Mouse (Mus musculus): ENCODE measurements around the gene Atxn10. TPM values are rescaled to one million over a fixed set of nuclear protein-coding genes. Genes with fewer than 3 reads are reported as not detected.
"Not testable (repeated sequence)": the region's sequence is repeated elsewhere in the genome, so short reads cannot be mapped to it uniquely, and the experiment has no call there.

Gene Atxn10
- polyA plus RNA-seq, 1 experiment from 2014 or later, result 345 TPM

- Histone ChIP-seq H3K4me2 (replicated peaks) (no peak overlapping the region), H3K4me3 (no peak overlapping the region), H3K9ac (no peak overlapping the region), H3K9me3 (no peaks in the 10 kb centered on the region), H3K27me3 (peaks cover 3% of the 10 kb centered on the region; the same call in 1 of the 2 replicates), H3K36me3 (no peaks in the 10 kb centered on the region), H3K4me1 (no peaks in the 10 kb centered on the region), H3K27ac (no peak overlapping the region)
- no peak for ATAC-seq (ENCODE audit: insufficient number of reproducible peaks, insufficient read depth, low FRiP score, low TSS enrichment)
- 39% methylated on average over 11 of the region's 13 CpGs for WGBS
These were observed 20.5 kb upstream of the Atxn10 start for GRCm38 (mm10) chr15:85315378-85316025.

GRCm38 (mm10) chr15:85316342-85317140, 19.5 kb upstream of the Atxn10 start:
- no peak overlapping the region for H3K9ac ChIP-seq
- no peaks in the 10 kb centered on the region for H3K4me1 ChIP-seq
- ATAC-seq (ENCODE audit: insufficient number of reproducible peaks, insufficient read depth, low FRiP score, low TSS enrichment), result 0 out of 2 replicates have a peak, but pooled peaks have one; percentile 23
- H3K9me3 ChIP-seq, result no peaks in the 10 kb centered on the region
- 52% methylated on average over 14 of the region's 14 CpGs for WGBS
- no peak overlapping the region for H3K4me3 ChIP-seq
- peaks cover 3% of the 10 kb centered on the region; the same call in 1 of the 2 replicates for H3K27me3 ChIP-seq
- H3K27ac ChIP-seq, result no peak overlapping the region
- H3K36me3 ChIP-seq, result no peaks in the 10 kb centered on the region
- H3K4me2 ChIP-seq (replicated peaks), result no peak overlapping the region

GRCm38 (mm10) chr15:85319924-85320668, 15.9 kb upstream of the Atxn10 start:
- ATAC-seq (ENCODE audit: insufficient number of reproducible peaks, insufficient read depth, low FRiP score, low TSS enrichment), result no peak
- WGBS, result 80% methylated on average over 11 of the region's 11 CpGs
- H3K4me3 ChIP-seq, result no peak overlapping the region
- H3K27me3 ChIP-seq, result 0 out of 2 replicates have a peak, but pooled peaks cover under 1% of the 10 kb centered on the region
- no peaks in the 10 kb centered on the region for H3K36me3 ChIP-seq
- no peak overlapping the region for H3K4me2 ChIP-seq (replicated peaks)
- H3K9me3 ChIP-seq, result no peaks in the 10 kb centered on the region
- no peak overlapping the region for H3K27ac ChIP-seq
- no peaks in the 10 kb centered on the region for H3K4me1 ChIP-seq
- H3K9ac ChIP-seq, result no peak overlapping the region

- no peaks in the 10 kb centered on the region for H3K9me3 ChIP-seq
- no peak overlapping the region for H3K9ac ChIP-seq
- H3K4me1 ChIP-seq, result no peaks in the 10 kb centered on the region
- H3K4me2 ChIP-seq (replicated peaks), result no peak overlapping the region
- ATAC-seq (ENCODE audit: insufficient number of reproducible peaks, insufficient read depth, low FRiP score, low TSS enrichment), result no peak
- H3K4me3 ChIP-seq, result no peak overlapping the region
- 84% methylated on average over 4 of the region's 4 CpGs for WGBS
- H3K27me3 ChIP-seq, result no peaks in the 10 kb centered on the region
- H3K36me3 ChIP-seq, result no peaks in the 10 kb centered on the region
- H3K27ac ChIP-seq, result no peak overlapping the region
These were observed 12.8 kb upstream of the Atxn10 start for GRCm38 (mm10) chr15:85323214-85323613.

- no peaks in the 10 kb centered on the region for H3K27me3 ChIP-seq
- no peak overlapping the region for H3K4me3 ChIP-seq
- no peak overlapping the region for H3K9ac ChIP-seq
- no peak overlapping the region for H3K27ac ChIP-seq
- no peaks in the 10 kb centered on the region for H3K36me3 ChIP-seq
- WGBS, result 92% methylated on average over 1 of the region's 1 CpGs
- H3K4me2 ChIP-seq (replicated peaks), result no peak overlapping the region
- H3K4me1 ChIP-seq, result no peaks in the 10 kb centered on the region
- no peaks in the 10 kb centered on the region for H3K9me3 ChIP-seq
- no peak for ATAC-seq (ENCODE audit: insufficient number of reproducible peaks, insufficient read depth, low FRiP score, low TSS enrichment)
These were observed 11.6 kb upstream of the Atxn10 start for GRCm38 (mm10) chr15:85324426-85324825.

- Histone ChIP-seq H3K4me1 (no peaks in the 10 kb centered on the region), H3K36me3 (no peaks in the 10 kb centered on the region), H3K9ac (no peak overlapping the region), H3K4me2 (replicated peaks) (no peak overlapping the region), H3K27ac (no peak overlapping the region), H3K27me3 (no peaks in the 10 kb centered on the region), H3K9me3 (no peaks in the 10 kb centered on the region), H3K4me3 (no peak overlapping the region)
- ATAC-seq (ENCODE audit: insufficient number of reproducible peaks, insufficient read depth, low FRiP score, low TSS enrichment), result no peak
- 61% methylated on average over 11 of the region's 11 CpGs for WGBS
These were observed 8.2 kb upstream of the Atxn10 start for GRCm38 (mm10) chr15:85327808-85328207.

GRCm38 (mm10) chr15:85328455-85328854, 7.6 kb upstream of the Atxn10 start:
- H3K4me3 ChIP-seq; H3K9me3 ChIP-seq; H3K4me2 ChIP-seq (replicated peaks); H3K4me1 ChIP-seq; H3K9ac ChIP-seq; H3K27ac ChIP-seq; H3K36me3 ChIP-seq; H3K27me3 ChIP-seq; ATAC-seq (ENCODE audit: insufficient number of reproducible peaks, insufficient read depth, low FRiP score, low TSS enrichment): not testable (repeated sequence)
- WGBS, result 73% methylated on average over 2 of the region's 2 CpGs

- Histone ChIP-seq H3K9me3 (no peaks in the 10 kb centered on the region), H3K4me3 (no peak overlapping the region), H3K36me3 (no peaks in the 10 kb centered on the region), H3K4me2 (replicated peaks) (no peak overlapping the region), H3K27ac (no peak overlapping the region), H3K4me1 (no peaks in the 10 kb centered on the region), H3K27me3 (no peaks in the 10 kb centered on the region), H3K9ac (no peak overlapping the region)
- 89% methylated on average over 5 of the region's 5 CpGs for WGBS
- no peak for ATAC-seq (ENCODE audit: insufficient number of reproducible peaks, insufficient read depth, low FRiP score, low TSS enrichment)
These were observed 6.9 kb upstream of the Atxn10 start for GRCm38 (mm10) chr15:85329096-85329495.

GRCm38 (mm10) chr15:85330024-85330423, 6.0 kb upstream of the Atxn10 start:
- Histone ChIP-seq H3K4me2 (replicated peaks) (no peak overlapping the region), H3K27ac (no peak overlapping the region), H3K9me3 (no peaks in the 10 kb centered on the region), H3K27me3 (no peaks in the 10 kb centered on the region), H3K36me3 (no peaks in the 10 kb centered on the region), H3K9ac (no peak overlapping the region), H3K4me3 (no peak overlapping the region), H3K4me1 (no peaks in the 10 kb centered on the region)
- 70% methylated on average over 6 of the region's 6 CpGs for WGBS
- ATAC-seq (ENCODE audit: insufficient number of reproducible peaks, insufficient read depth, low FRiP score, low TSS enrichment), result no peak

GRCm38 (mm10) chr15:85333511-85333910, 2.5 kb upstream of the Atxn10 start:
- not testable (repeated sequence) for H3K36me3 ChIP-seq; H3K4me2 ChIP-seq (replicated peaks); H3K4me3 ChIP-seq; H3K9me3 ChIP-seq; H3K27ac ChIP-seq; H3K4me1 ChIP-seq; H3K27me3 ChIP-seq; H3K9ac ChIP-seq; ATAC-seq (ENCODE audit: insufficient number of reproducible peaks, insufficient read depth, low FRiP score, low TSS enrichment)
- 91% methylated on average over 6 of the region's 6 CpGs for WGBS

- H3K4me3 ChIP-seq, result no peak overlapping the region
- no peaks in the 10 kb centered on the region for H3K27me3 ChIP-seq
- WGBS, result 77% methylated on average over 3 of the region's 3 CpGs
- no peak overlapping the region for H3K27ac ChIP-seq
- no peak overlapping the region for H3K4me2 ChIP-seq (replicated peaks)
- H3K36me3 ChIP-seq, result no peaks in the 10 kb centered on the region
- ATAC-seq (ENCODE audit: insufficient number of reproducible peaks, insufficient read depth, low FRiP score, low TSS enrichment), result no peak
- peaks cover 5% of the 10 kb centered on the region for H3K4me1 ChIP-seq
- H3K9me3 ChIP-seq, result no peaks in the 10 kb centered on the region
- no peak overlapping the region for H3K9ac ChIP-seq
These were observed 1.8 kb upstream of the Atxn10 start for GRCm38 (mm10) chr15:85334234-85334633.
